Mouse (Mus musculus) testis, adult 2 months (tissue): Measurements from ENCODE around the gene Snrk. TPM values are rescaled to one million over a fixed set of nuclear protein-coding genes. Genes with fewer than 3 reads are reported as not detected.

ENCODE experiments used
- H3K27ac ChIP-seq: fragments of 200-500 bp; 2 replicates; pipeline ENCODE4 v1.5.1; 2012; ENCODE audit warnings: low read depth, low read length; ENCODE audit not compliant: control insufficient read depth, insufficient read depth
- H3K27me3 ChIP-seq: fragments of 200-500 bp; 2 replicates; pipeline ENCODE4 v1.6.1; 2012; ENCODE audit warnings: mild to moderate bottlenecking, low read length, moderate library complexity; ENCODE audit not compliant: control insufficient read depth, insufficient read depth
- H3K36me3 ChIP-seq: fragments of 200-500 bp; 2 replicates; pipeline ENCODE4 v1.6.1; 2012; ENCODE audit warnings: mild to moderate bottlenecking, low read length; ENCODE audit not compliant: control insufficient read depth, insufficient read depth
- H3K4me1 ChIP-seq: fragments of 200-500 bp; 2 replicates; pipeline ENCODE4 v1.6.1; 2012; ENCODE audit warnings: low read length; ENCODE audit not compliant: control insufficient read depth, insufficient read depth
- H3K4me3 ChIP-seq: fragments of 200-500 bp; 2 replicates; pipeline ENCODE4 v1.5.1; 2012; ENCODE audit warnings: low read depth, mild to moderate bottlenecking, low read length, moderate library complexity, mixed read lengths; ENCODE audit not compliant: control insufficient read depth
- CTCF ChIP-seq: fragments of 200-500 bp; IDR thresholded peaks from 2 replicates; pipeline ENCODE4 v1.5.1; 2012; ENCODE audit warnings: low read depth, mild to moderate bottlenecking, inconsistent platforms, low read length, moderate library complexity; ENCODE audit not compliant: control insufficient read depth, insufficient read depth, insufficient replicate concordance
- POLR2A ChIP-seq: fragments of 200-500 bp; IDR thresholded peaks from 2 replicates; pipeline ENCODE4 v1.6.1; 2012; ENCODE audit warnings: low read depth, mild to moderate bottlenecking, inconsistent platforms, low read length, moderate library complexity; ENCODE audit not compliant: control insufficient read depth
- polyA plus RNA-seq: library from polyadenylated mRNA; depleted of rRNA; stranded (reverse); fragments of >200 nt; gene quantifications from 2 replicates; pipeline ENCODE4 v1.2.3, GENCODE M21; 2012

Gene Snrk
- polyA plus RNA-seq, 1 experiment = 18.7 TPM

DNA sequence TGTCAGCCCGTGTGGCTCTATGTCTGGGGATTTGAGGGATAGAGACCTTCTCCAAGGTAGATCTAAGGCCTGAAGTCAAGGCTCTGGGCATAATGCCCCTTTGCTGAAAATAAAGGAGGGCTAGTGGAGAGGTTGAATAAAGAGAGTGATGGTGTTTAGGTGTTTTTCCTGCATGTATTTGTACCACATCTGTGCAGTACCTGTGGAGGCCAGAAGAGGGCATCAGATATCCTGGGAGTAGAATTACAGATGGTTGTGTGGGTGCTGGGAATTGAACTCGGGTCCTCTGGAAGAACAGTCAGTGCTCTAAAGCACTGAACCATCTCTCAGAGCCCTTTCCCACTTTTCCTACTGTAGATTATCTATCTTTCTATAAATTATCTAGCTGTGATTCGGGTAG lies 27.7 kb downstream of the Snrk start:
- Histone ChIP-seq H3K36me3 (no peaks in the 10 kb centered on the region; the same call in 1 of the 2 replicates), H3K27ac (no peak overlapping the region), H3K27me3 (no peaks in the 10 kb centered on the region), H3K4me1 (no peaks in the 10 kb centered on the region; the same call in 1 of the 2 replicates), H3K4me3 (no peak overlapping the region)
- no peak for TF ChIP-seq CTCF
- TF ChIP-seq POLR2A = no peak

DNA sequence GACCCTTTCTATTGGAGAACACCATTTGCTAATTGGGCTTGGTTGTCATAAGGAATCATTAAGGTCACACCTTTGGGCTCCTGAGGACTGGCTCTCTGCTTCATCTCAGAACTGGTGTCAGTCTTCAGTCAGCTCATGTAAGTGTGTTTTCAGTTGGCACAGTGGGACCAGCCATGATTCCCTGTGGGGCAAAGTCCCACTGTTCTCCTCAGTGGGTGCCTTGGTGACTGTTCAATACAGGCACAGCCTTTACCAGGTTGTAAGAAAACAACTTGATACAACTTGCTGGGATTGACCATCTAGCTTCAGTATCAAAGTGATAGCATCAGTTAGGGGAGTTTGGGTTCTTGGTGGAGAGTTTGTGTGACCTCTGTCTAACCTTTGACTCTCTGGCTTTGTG lies 28.6 kb downstream of the Snrk start:
- Histone ChIP-seq H3K27ac (no peak overlapping the region), H3K4me1 (no peaks in the 10 kb centered on the region; the same call in 1 of the 2 replicates), H3K4me3 (no peak overlapping the region), H3K27me3 (no peaks in the 10 kb centered on the region), H3K36me3 (no peaks in the 10 kb centered on the region; the same call in 1 of the 2 replicates)
- TF ChIP-seq POLR2A = no peak
- no peak for TF ChIP-seq CTCF

DNA sequence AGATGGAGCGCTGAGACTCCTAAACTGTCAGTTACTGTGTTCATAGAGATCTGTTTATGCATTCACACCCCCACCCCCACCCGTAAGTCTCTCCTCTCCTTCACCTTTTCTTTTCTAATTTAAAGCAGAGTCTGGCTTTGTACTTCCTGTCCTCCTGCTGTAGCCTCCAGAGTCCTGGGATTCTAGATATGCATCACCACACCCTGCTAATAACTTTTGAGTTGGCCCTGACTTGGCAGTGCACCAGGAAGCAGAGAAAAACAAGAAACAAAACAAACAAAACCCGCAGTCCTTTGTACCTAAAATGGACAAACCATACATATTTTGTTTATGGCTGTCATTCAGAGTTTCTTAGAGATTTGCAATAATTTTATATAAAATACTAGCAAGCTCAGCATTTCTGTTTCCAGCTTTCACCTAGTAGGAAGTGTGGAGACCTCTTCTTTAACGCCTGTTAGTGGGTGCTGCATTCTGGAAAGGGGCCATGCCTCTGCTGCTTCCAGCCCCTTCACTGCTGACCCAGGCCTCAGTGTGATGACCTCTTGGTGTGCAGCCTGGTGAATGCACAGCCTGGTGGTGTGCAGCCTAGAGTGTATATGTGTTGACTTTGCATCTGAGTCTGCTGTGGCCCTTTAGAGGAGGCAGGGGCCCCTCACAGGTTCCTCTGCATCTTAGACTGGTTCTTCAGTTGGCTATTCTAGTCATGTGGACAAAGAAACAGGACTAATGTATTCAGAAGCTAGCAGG lies 29.2 kb downstream of the Snrk start:
- H3K4me1 ChIP-seq = no peaks in the 10 kb centered on the region; the same call in 1 of the 2 replicates
- H3K27ac ChIP-seq = no peak overlapping the region
- no peaks in the 10 kb centered on the region; the same call in 1 of the 2 replicates for H3K36me3 ChIP-seq
- H3K4me3 ChIP-seq = no peak overlapping the region
- TF ChIP-seq CTCF (no peak), POLR2A (no peak)
- H3K27me3 ChIP-seq = no peaks in the 10 kb centered on the region

DNA sequence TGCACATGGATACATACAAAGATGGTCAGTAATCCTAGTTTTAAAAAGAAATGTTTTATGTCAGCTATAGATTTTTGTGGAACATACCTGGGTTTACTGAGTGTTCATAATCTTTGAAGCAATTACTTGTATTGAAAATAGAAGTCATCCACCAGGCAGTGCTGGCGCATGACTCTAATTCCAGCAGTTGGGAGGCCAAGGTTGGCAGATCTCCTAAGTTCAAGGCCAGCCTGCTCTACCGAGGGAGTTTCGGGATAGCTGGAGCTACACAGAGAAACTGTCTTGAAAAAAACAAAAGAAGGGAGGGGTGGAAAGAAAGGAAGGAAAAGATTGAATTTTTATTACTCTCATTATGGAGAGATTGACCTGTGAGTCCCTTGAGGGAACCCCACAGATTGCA lies 31.3 kb downstream of the Snrk start:
- Histone ChIP-seq H3K36me3 (no peaks in the 10 kb centered on the region; the same call in 1 of the 2 replicates), H3K4me3 (no peak overlapping the region), H3K4me1 (no peaks in the 10 kb centered on the region; the same call in 1 of the 2 replicates), H3K27ac (no peak overlapping the region), H3K27me3 (no peaks in the 10 kb centered on the region)
- TF ChIP-seq CTCF (no peak), POLR2A (no peak)

DNA sequence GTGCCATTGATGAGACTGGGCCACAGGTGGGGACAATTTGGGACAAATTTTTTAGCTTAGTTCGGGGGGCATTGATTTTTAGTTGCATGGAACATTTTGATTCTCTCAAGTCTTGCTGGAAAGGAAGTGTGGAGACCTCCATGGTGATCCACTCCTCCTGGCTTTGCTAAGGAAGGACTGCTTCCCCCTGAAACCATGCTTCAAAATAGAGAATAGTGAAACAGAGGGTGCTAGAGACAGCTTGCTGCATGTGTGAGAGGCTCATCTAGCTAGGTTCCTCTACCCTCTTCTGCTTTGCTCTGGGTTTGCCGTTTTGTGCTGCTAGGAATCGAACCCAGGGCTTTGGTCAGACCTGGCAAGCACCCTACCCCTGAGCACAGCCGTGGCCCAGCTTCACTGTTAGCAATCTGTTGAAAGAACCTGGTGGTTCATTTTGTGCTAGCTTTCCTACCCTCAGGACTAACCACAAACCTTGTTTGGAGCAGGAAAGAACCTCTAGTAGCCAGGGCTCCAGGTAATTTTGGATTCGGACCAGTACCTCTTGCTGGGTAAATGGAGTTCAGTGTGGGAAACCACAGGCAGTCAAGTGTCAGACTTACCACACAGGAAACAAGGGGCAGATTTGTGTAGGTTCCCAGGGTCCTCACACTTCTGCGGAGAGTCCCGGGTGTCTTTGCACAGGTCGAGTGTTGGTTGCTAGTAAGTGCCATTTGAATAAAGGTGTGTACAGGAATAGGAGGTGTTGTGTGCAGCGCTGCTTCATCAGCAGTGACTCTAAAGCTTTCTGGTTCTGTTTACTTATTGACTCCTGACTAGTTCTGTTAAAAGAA lies 33.1 kb downstream of the Snrk start:
- TF ChIP-seq CTCF (no peak), POLR2A (no peak)
- Histone ChIP-seq H3K4me1 (no peaks in the 10 kb centered on the region; the same call in 1 of the 2 replicates), H3K36me3 (no peaks in the 10 kb centered on the region), H3K27ac (no peak overlapping the region), H3K4me3 (no peak overlapping the region), H3K27me3 (no peaks in the 10 kb centered on the region)

DNA sequence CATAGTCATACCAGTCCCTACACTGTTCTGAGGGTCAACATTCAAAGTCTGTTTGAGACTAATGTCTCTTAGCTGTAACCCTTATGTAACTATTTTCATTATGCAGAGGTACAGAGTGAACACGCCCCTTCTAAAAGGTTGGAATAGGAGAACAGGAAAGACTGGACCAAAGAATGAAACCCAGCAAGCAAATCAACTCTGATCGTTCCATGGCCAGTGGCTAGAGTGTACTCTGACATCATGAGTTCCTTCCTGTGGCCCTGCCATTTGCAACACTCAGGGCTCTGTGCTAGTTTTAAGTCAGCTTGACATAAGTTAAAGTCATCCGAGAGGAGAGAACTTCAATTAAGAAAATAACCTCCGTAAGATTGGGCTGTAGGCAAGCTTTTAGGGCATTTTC lies 35.0 kb downstream of the Snrk start:
- Histone ChIP-seq H3K4me1 (no peaks in the 10 kb centered on the region; the same call in 1 of the 2 replicates), H3K27me3 (no peaks in the 10 kb centered on the region), H3K4me3 (no peak overlapping the region), H3K27ac (no peak overlapping the region), H3K36me3 (no peaks in the 10 kb centered on the region)
- TF ChIP-seq POLR2A = no peak
- no peak for TF ChIP-seq CTCF

DNA sequence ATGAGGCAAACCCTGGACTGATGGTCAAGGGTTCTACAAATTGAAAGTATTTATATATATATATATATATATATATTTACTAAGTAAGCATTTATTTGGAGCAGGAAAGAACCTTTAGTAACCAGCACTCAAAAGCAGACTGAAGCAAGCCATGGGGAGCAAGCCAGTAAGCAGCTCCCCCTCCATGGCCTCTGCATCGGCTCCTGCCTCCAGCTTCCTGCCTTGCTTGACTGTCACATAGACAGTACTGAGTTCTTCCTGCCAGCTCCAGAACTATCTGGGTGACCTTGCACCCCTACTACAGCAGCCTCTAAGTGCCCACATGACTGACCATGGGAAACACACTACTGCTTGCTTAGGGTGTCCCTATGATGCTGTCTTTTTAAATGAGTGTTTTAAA lies 35.4 kb downstream of the Snrk start:
- no peaks in the 10 kb centered on the region for H3K36me3 ChIP-seq
- H3K27me3 ChIP-seq = no peaks in the 10 kb centered on the region
- TF ChIP-seq POLR2A = no peak
- no peak for TF ChIP-seq CTCF
- H3K4me1 ChIP-seq = no peaks in the 10 kb centered on the region; the same call in 1 of the 2 replicates
- H3K4me3 ChIP-seq = no peak overlapping the region
- H3K27ac ChIP-seq = no peak overlapping the region
